Mouse (Mus musculus): ENCODE results near the gene Rtn4ip1.

GRCm38 (mm10) chr10:43964943-43965342 is 63.3 kb downstream of the Rtn4ip1 start:
- no peak for TF ChIP-seq CTCF (IDR thresholded peaks at IDR 0.05; ENCODE audit: insufficient read depth, low read depth, low read length)
- TF ChIP-seq POLR2A (IDR thresholded peaks at IDR 0.05; ENCODE audit: insufficient read depth, low read depth, low read length), result no peak

Data from olfactory bulb, adult 2 months (tissue).